Mouse (Mus musculus): ENCODE data around the gene Nrd1.

GRCm38 (mm10) chr4:109109686-109110085 lies 109.2 kb downstream of the Nrd1 start:
- TF ChIP-seq CTCF (IDR thresholded peaks at IDR 0.05; ENCODE audit: insufficient read depth, low read length) (no peak), POLR2A (IDR thresholded peaks at IDR 0.05; ENCODE audit: borderline replicate concordance, extremely low read depth, low read depth, low read length) (no peak)

Data from lung, adult 2 months (tissue).